Mouse (Mus musculus) duodenum, adult 2 months (tissue): ENCODE data around the gene Tfcp2l1. TPM values are rescaled to one million over a fixed set of nuclear protein-coding genes. Genes with fewer than 3 reads are reported as not detected.

ENCODE experiments used
- polyA plus RNA-seq: library from polyadenylated mRNA; depleted of rRNA; stranded (reverse); fragments of >200 nt; gene quantifications from 2 replicates; pipeline ENCODE4 v1.2.3, GENCODE M21; 2012; ENCODE audit warnings: low replicate concordance; rRNA removed

The Tfcp2l1 gene
- polyA plus RNA-seq = 6.6 and 14.9 TPM in 2 replicates

DNA sequence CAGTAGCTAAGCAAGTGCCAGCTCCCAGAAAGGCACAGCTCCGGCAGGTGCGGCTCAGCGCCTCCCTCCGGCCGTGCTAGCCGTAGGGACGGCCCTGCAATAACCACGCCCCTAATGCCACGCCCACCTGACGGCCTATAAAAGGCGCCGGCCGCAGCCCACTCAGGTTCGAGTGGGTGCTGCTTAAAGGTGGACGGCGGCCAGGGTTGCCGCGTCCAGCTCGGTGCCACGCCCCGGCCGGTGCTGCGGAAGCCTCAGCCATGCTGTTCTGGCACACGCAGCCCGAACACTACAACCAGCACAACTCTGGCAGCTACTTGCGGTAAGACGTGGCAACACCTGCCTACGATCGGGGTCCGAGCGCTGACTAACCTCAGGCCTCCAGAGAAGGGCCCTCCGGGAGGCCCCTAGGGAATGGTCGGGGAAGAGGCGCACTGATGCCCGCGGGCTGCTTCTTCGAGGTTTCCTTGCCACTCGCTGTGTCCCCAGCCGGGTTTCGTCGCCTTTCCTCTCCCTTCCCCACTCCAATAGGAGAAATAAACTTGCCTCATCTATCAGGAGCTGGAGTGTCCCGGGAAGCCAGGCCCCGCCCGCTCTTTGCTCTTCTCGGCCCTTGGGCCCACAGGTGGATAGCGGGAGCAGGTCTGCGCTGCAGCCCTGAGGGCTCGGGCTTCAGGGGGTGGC, at the start of gene Tfcp2l1:
TSS of gene Tfcp2l1 (plus strand) at position 165 of the 684 bp plus-strand sequence.

Other genes starting within 250 kb of the Tfcp2l1 start
- gene Clasp1, start 238.9 kb upstream of the Tfcp2l1 start, polyA plus RNA-seq = 6.6 and 9.5 TPM in 2 replicates